Mouse (Mus musculus): ENCODE measurements around the gene Irf2bp2. TPM values are rescaled to one million over a fixed set of nuclear protein-coding genes. Genes with fewer than 3 reads are reported as not detected.
A peak's percentile ranks its signal among the peaks of the same experiment; 100 is the strongest.

Gene Irf2bp2
- total and polyA plus RNA-seq, 2 experiments from 2014 or later: 9.8 to 132 TPM

DNA sequence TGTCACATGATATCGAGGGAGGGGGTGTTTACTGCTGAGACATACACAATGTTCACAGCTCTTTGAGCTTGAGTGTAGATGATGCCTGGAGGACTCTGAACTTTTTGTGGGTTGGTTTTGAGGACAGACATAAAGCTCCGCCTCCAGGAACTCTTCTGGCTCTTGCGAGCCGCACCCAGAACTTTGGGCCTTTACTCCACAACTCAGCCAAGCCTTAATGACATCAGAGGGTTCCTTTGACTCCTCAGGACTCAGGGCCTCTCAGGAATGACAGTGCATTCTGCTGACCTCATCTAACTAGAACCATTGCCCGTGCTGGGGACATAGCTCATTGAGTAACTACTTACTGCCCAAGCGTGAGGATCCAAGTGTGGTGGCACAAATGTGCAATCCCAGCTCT is 25.7 kb upstream of the Irf2bp2 start:
- Histone ChIP-seq H3K4me3 (ENCODE audit: low read depth, low read length) (no peak overlapping the region), H3K36me3 (replicated peaks; ENCODE audit: control insufficient read depth, insufficient read depth, low read length) (no peaks in the 10 kb centered on the region), H3K27ac (ENCODE audit: low read depth) (no peak overlapping the region), H3K9me3 (replicated peaks; ENCODE audit: control insufficient read depth, low read length) (no peaks in the 10 kb centered on the region), H3K4me1 (ENCODE audit: control insufficient read depth, insufficient read depth) (peaks cover 11% of the 10 kb centered on the region), H3K27me3 (ENCODE audit: control insufficient read depth, insufficient read depth, low read length) (no peaks in the 10 kb centered on the region), H3K9ac (replicated peaks; ENCODE audit: low read depth, low read length) (no peak overlapping the region), H3K4me2 (ENCODE audit: low read depth, low read length) (no peak overlapping the region)
- ATAC-seq (ENCODE audit: insufficient read depth, low read depth) (no peak), DNase-seq (ENCODE audit: low spot score) (no peak)
- TF ChIP-seq EP300 (IDR thresholded peaks at IDR 0.05; ENCODE audit: low read depth) (no peak), CTCF (IDR thresholded peaks at IDR 0.05; ENCODE audit: low read depth) (no peak)
- WGBS: 90% methylated on average over 6 of the region's 6 CpGs

DNA sequence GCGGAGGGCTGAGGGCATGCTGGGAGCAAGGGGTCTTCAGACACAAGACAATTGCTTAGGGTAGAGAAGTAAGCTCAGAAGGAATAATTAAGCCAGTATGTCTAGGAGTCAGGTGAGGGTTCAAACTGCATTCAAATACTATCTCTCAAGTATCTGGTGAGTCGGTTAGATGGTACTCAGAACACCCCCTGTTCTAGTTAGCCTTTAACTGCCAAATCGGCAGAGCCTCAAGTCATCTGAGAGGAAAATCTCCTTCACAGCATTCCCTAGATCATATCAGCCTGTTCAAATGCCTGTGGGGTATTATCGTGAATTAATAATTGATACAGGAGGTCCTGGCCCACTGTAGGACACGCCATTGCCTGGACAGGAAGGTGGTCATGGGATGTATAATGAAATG is 23.9 kb upstream of the Irf2bp2 start:
- ATAC-seq (ENCODE audit: insufficient read depth, low read depth) (no peak), DNase-seq (ENCODE audit: low spot score) (no peak)
- 90% methylated on average over 5 of the region's 5 CpGs for WGBS
- Histone ChIP-seq H3K27ac (ENCODE audit: low read depth) (no peak overlapping the region), H3K9ac (replicated peaks; ENCODE audit: low read depth, low read length) (no peak overlapping the region), H3K4me1 (ENCODE audit: control insufficient read depth, insufficient read depth) (peaks cover 19% of the 10 kb centered on the region), H3K27me3 (ENCODE audit: control insufficient read depth, insufficient read depth, low read length) (no peaks in the 10 kb centered on the region), H3K4me2 (ENCODE audit: low read depth, low read length) (no peak overlapping the region), H3K4me3 (ENCODE audit: low read depth, low read length) (no peak overlapping the region), H3K9me3 (replicated peaks; ENCODE audit: control insufficient read depth, low read length) (no peaks in the 10 kb centered on the region), H3K36me3 (replicated peaks; ENCODE audit: control insufficient read depth, insufficient read depth, low read length) (no peaks in the 10 kb centered on the region)
- TF ChIP-seq CTCF (IDR thresholded peaks at IDR 0.05; ENCODE audit: low read depth) (no peak), EP300 (IDR thresholded peaks at IDR 0.05; ENCODE audit: low read depth) (no peak)

DNA sequence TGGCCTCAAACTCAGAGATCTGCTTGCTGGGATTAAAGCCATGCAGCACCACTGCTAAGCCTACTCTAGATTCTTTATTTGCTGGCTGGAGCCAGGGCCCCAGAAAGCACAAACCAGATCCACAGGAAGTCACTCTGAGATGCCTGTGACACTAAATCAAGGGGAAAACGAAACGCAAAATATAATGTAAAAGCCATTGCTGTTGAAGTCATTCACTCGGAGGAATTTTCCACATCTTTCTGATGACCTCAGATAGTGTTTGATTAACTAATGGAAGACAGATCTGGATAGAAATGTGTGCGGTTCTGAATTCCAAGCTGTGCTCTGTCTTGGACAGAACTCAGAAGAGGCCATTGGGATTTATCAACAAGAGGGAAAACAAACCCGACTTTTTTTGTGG is 22.9 kb upstream of the Irf2bp2 start:
- H3K4me2 ChIP-seq (ENCODE audit: low read depth, low read length): no peak overlapping the region
- peak overlapping the region; percentile 69 for H3K27ac ChIP-seq (ENCODE audit: low read depth)
- no peak overlapping the region for H3K4me3 ChIP-seq (ENCODE audit: low read depth, low read length)
- H3K4me1 ChIP-seq (ENCODE audit: control insufficient read depth, insufficient read depth): peaks cover 19% of the 10 kb centered on the region
- no peak for DNase-seq (ENCODE audit: low spot score)
- H3K9me3 ChIP-seq (replicated peaks; ENCODE audit: control insufficient read depth, low read length): no peaks in the 10 kb centered on the region
- WGBS: 65% methylated on average over 5 of the region's 5 CpGs
- H3K27me3 ChIP-seq (ENCODE audit: control insufficient read depth, insufficient read depth, low read length): no peaks in the 10 kb centered on the region
- TF ChIP-seq EP300 (IDR thresholded peaks at IDR 0.05; ENCODE audit: low read depth) (no peak), CTCF (IDR thresholded peaks at IDR 0.05; ENCODE audit: low read depth) (no peak)
- no peak for ATAC-seq (ENCODE audit: insufficient read depth, low read depth)
- H3K9ac ChIP-seq (replicated peaks; ENCODE audit: low read depth, low read length): no peak overlapping the region
- H3K36me3 ChIP-seq (replicated peaks; ENCODE audit: control insufficient read depth, insufficient read depth, low read length): no peaks in the 10 kb centered on the region

DNA sequence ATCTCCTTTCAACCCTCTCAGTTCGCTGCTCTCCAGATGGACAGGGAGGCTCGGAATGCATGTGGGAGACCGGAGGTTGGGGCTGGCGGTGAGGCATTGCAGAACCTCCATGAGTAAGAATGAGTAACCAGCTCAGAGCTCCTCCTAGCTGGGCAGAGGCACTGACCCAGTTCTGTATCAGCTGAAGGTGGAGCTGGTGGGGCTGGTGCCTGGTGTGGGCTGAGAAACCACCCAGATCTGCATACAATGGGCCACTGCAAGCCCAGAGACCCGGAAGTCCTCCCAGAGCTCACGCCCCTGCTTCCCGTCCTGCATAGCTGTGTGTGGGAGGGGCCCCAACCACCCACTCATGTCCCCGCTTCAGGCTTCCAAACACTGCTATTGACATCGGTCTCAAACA is 22.0 kb upstream of the Irf2bp2 start:
- H3K27ac ChIP-seq (ENCODE audit: low read depth): peak overlapping the region; percentile 69
- H3K9me3 ChIP-seq (replicated peaks; ENCODE audit: control insufficient read depth, low read length): no peaks in the 10 kb centered on the region
- DNase-seq (ENCODE audit: low spot score) (peak; percentile 39), ATAC-seq (ENCODE audit: insufficient read depth, low read depth) (peak; percentile 71)
- TF ChIP-seq EP300 (IDR thresholded peaks at IDR 0.05; ENCODE audit: low read depth): no peak
- TF ChIP-seq CTCF (IDR thresholded peaks at IDR 0.05; ENCODE audit: low read depth): no peak
- H3K36me3 ChIP-seq (replicated peaks; ENCODE audit: control insufficient read depth, insufficient read depth, low read length): no peaks in the 10 kb centered on the region
- H3K4me2 ChIP-seq (ENCODE audit: low read depth, low read length): no peak overlapping the region
- H3K4me1 ChIP-seq (ENCODE audit: control insufficient read depth, insufficient read depth): peaks cover 19% of the 10 kb centered on the region
- WGBS: 44% methylated on average over 9 of the region's 9 CpGs
- no peak overlapping the region for H3K4me3 ChIP-seq (ENCODE audit: low read depth, low read length)
- H3K27me3 ChIP-seq (ENCODE audit: control insufficient read depth, insufficient read depth, low read length): no peaks in the 10 kb centered on the region
- H3K9ac ChIP-seq (replicated peaks; ENCODE audit: low read depth, low read length): no peak overlapping the region

DNA sequence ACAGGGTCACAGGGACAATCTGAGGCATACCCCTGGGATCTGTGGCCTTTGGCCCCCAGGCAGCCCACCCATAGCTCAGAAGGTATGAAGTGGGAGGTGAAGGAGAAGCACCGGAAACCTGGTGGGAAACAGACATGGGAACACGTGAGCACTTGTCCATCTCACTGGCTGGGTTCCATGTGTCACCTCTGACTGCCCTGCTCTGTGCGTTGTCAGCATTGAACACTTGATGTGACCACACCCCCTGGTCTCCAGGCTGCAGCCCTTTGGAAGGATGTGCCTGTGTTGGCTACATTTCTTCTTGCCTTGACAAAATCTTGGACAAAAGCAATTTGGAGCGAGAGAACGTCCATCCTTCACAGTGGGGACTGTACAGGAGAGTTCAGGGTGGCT is 20.9 kb upstream of the Irf2bp2 start:
- no peak for TF ChIP-seq EP300 (IDR thresholded peaks at IDR 0.05; ENCODE audit: low read depth)
- no peak for TF ChIP-seq CTCF (IDR thresholded peaks at IDR 0.05; ENCODE audit: low read depth)
- no peak overlapping the region for H3K4me2 ChIP-seq (ENCODE audit: low read depth, low read length)
- H3K9me3 ChIP-seq (replicated peaks; ENCODE audit: control insufficient read depth, low read length): no peaks in the 10 kb centered on the region
- no peaks in the 10 kb centered on the region for H3K27me3 ChIP-seq (ENCODE audit: control insufficient read depth, insufficient read depth, low read length)
- DNase-seq (ENCODE audit: low spot score) (no peak), ATAC-seq (ENCODE audit: insufficient read depth, low read depth) (no peak)
- H3K36me3 ChIP-seq (replicated peaks; ENCODE audit: control insufficient read depth, insufficient read depth, low read length): no peaks in the 10 kb centered on the region
- peak overlapping the region; percentile 58 for H3K27ac ChIP-seq (ENCODE audit: low read depth)
- no peak overlapping the region for H3K4me3 ChIP-seq (ENCODE audit: low read depth, low read length)
- peaks cover 19% of the 10 kb centered on the region for H3K4me1 ChIP-seq (ENCODE audit: control insufficient read depth, insufficient read depth)
- 44% methylated on average over 5 of the region's 5 CpGs for WGBS
- no peak overlapping the region for H3K9ac ChIP-seq (replicated peaks; ENCODE audit: low read depth, low read length)

DNA sequence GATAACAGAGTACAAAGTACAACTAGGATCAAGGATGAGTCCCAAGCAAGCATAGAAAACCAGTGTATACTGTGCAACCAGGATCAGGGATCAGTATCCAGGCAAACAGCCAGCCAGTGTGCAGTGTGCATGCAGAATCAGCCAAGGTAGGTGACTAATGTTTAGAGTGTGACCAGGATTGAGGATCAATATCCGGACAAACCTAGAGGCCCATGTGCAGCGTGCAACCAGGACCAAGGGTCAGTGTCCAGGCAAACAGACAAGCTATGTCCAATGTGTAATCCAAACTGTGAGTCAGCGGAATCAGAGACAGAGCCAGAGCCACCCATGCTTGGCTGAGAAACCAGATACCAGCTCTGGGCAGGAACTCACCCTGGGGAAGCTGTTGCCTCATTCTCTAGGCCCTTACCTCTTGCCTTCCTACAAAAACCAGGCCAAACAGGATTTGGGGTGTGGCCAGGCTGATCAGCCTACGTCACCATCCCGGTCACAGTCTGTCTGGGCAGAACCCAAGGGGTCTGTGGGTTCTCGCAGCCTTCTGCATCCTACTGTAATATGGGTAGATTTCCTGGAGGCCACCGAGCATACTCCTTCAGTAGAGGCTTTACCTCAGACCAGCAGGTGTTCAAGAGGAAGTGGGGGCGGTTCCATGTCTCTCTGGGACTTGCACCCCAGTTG is 20.4 kb upstream of the Irf2bp2 start:
- Histone ChIP-seq H3K4me1 (ENCODE audit: control insufficient read depth, insufficient read depth) (peaks cover 19% of the 10 kb centered on the region), H3K9ac (replicated peaks; ENCODE audit: low read depth, low read length) (no peak overlapping the region), H3K36me3 (replicated peaks; ENCODE audit: control insufficient read depth, insufficient read depth, low read length) (no peaks in the 10 kb centered on the region), H3K4me2 (ENCODE audit: low read depth, low read length) (no peak overlapping the region), H3K27me3 (ENCODE audit: control insufficient read depth, insufficient read depth, low read length) (no peaks in the 10 kb centered on the region), H3K9me3 (replicated peaks; ENCODE audit: control insufficient read depth, low read length) (no peaks in the 10 kb centered on the region), H3K4me3 (ENCODE audit: low read depth, low read length) (no peak overlapping the region), H3K27ac (ENCODE audit: low read depth) (peak overlapping the region; percentile 58; the same call in 1 of the 2 replicates)
- peak; percentile 53 for DNase-seq (ENCODE audit: low spot score)
- TF ChIP-seq EP300 (IDR thresholded peaks at IDR 0.05; ENCODE audit: low read depth): no peak
- TF ChIP-seq CTCF (IDR thresholded peaks at IDR 0.05; ENCODE audit: low read depth): no peak
- ATAC-seq (ENCODE audit: insufficient read depth, low read depth): peak; percentile 39; the same call in 1 of the 2 replicates
- 78% methylated on average over 8 of the region's 8 CpGs for WGBS

All from heart, postnatal 0 days (tissue).